Comparison of ENCODE assay signal across 8 mouse cellular contexts in genomic region chr14:9393271-9393771, GRCm38 (mm10).
DNase-seq lines count a peak whose midpoint lies in the region; ATAC-seq and TF ChIP-seq lines count a peak whose summit lies in the region.

No protein-coding gene starts in this region.

- peak; percentile 82 for ATAC-seq in forebrain, embryonic 13.5 days
- peak; percentile 88 for ATAC-seq in heart, embryonic 16.5 days (replicated peaks; ENCODE audit: extremely low read depth, insufficient read depth, low FRiP score)

- H3K27me3 ChIP-seq in E14TG2a.4 (ENCODE audit: insufficient read depth, low read length): no peaks in the 10 kb centered on the region
- no peaks in the 10 kb centered on the region for H3K27me3 ChIP-seq in forebrain, embryonic 13.5 days
- H3K27me3 ChIP-seq in heart, embryonic 16.5 days (ENCODE audit: control insufficient read depth, insufficient read depth, low read length): no peaks in the 10 kb centered on the region

- peaks cover 5% of the 10 kb centered on the region for H3K4me1 ChIP-seq in E14TG2a.4 (replicated peaks; ENCODE audit: low read depth, low read length)
- H3K4me1 ChIP-seq in forebrain, embryonic 13.5 days: no peaks in the 10 kb centered on the region
- no peaks in the 10 kb centered on the region for H3K4me1 ChIP-seq in heart, embryonic 16.5 days (ENCODE audit: control insufficient read depth, insufficient read depth, low read length)

- H3K4me2 ChIP-seq in forebrain, embryonic 13.5 days: no peak overlapping the region
- H3K4me2 ChIP-seq in heart, embryonic 16.5 days (ENCODE audit: low read depth, low read length): no peak overlapping the region

- no peak overlapping the region for H3K9ac ChIP-seq in forebrain, embryonic 13.5 days
- no peak overlapping the region for H3K9ac ChIP-seq in heart, embryonic 16.5 days (ENCODE audit: low read length)

- peak; percentile 87 for DNase-seq in brain, adult 2 months (ENCODE audit: low read depth, low spot score)
- peak; percentile 57 to 59 for DNase-seq in kidney, postnatal 25 days
- peak; percentile 33 to 42 for DNase-seq in lung, adult 18-20 months
- DNase-seq in retina, embryonic 14.5 days (ENCODE audit: low spot score): peak; percentile 74
- DNase-seq in urinary bladder, postnatal 14 days (ENCODE audit: low spot score): peak; percentile 74

- WGBS in forebrain, embryonic 13.5 days: 23% methylated on average over 4 of the region's 4 CpGs
- 13% methylated on average over 4 of the region's 4 CpGs for WGBS in heart, embryonic 16.5 days

- no peak overlapping the region for H3K27ac ChIP-seq in forebrain, embryonic 13.5 days
- H3K27ac ChIP-seq in heart, embryonic 16.5 days (ENCODE audit: low read length): no peak overlapping the region

- H3K9me3 ChIP-seq in E14TG2a.4 (ENCODE audit: low read length): no peaks in the 10 kb centered on the region
- H3K9me3 ChIP-seq in forebrain, embryonic 13.5 days (replicated peaks): no peaks in the 10 kb centered on the region
- no peaks in the 10 kb centered on the region for H3K9me3 ChIP-seq in heart, embryonic 16.5 days (replicated peaks; ENCODE audit: control insufficient read depth, low read length)

- no peaks in the 10 kb centered on the region for H3K36me3 ChIP-seq in E14TG2a.4 (ENCODE audit: insufficient read depth, low read length)
- H3K36me3 ChIP-seq in forebrain, embryonic 13.5 days (ENCODE audit: poor library complexity, severe bottlenecking): no peaks in the 10 kb centered on the region
- H3K36me3 ChIP-seq in heart, embryonic 16.5 days (ENCODE audit: control insufficient read depth, insufficient read depth): no peaks in the 10 kb centered on the region

- peak; percentile 71 for TF ChIP-seq CTCF in E14TG2a.4 (conservative IDR thresholded peaks at IDR 0.05; ENCODE audit: low read length)

- no peak overlapping the region for H3K4me3 ChIP-seq in E14TG2a.4 (replicated peaks; ENCODE audit: low read length)
- H3K4me3 ChIP-seq in forebrain, embryonic 13.5 days: no peak overlapping the region
- no peak overlapping the region for H3K4me3 ChIP-seq in heart, embryonic 16.5 days (ENCODE audit: low read length)
